Mouse (Mus musculus): ENCODE measurements around the gene Pcbp3. TPM values are rescaled to one million over a fixed set of nuclear protein-coding genes. Genes with fewer than 3 reads are reported as not detected.
A peak's percentile ranks its signal among the peaks of the same experiment; 100 is the strongest.

Pcbp3 gene
- polyA plus RNA-seq, 1 experiment from 2014 or later = 10.5 TPM

- peak; percentile 44 for DNase-seq (ENCODE audit: low spot score)
Measured at GRCm38 (mm10) chr10:76732881-76733676, 228.6 kb downstream of the Pcbp3 start.

GRCm38 (mm10) chr10:76732391-76732790 is 229.3 kb downstream of the Pcbp3 start:
- DNase-seq (ENCODE audit: low spot score) = no peak

- DNase-seq (ENCODE audit: low spot score) = no peak
Measured at GRCm38 (mm10) chr10:76731621-76732239, 230.0 kb downstream of the Pcbp3 start.

- no peak for DNase-seq (ENCODE audit: low spot score)
Measured at GRCm38 (mm10) chr10:76729631-76730620, 231.8 kb downstream of the Pcbp3 start.

GRCm38 (mm10) chr10:76728369-76728768 is 233.3 kb downstream of the Pcbp3 start:
- DNase-seq (ENCODE audit: low spot score) = peak; percentile 23

- DNase-seq (ENCODE audit: low spot score) = no peak
Measured at GRCm38 (mm10) chr10:76727301-76727700, 234.4 kb downstream of the Pcbp3 start.

- DNase-seq (ENCODE audit: low spot score) = no peak
Measured at GRCm38 (mm10) chr10:76726866-76727265, 234.8 kb downstream of the Pcbp3 start.

GRCm38 (mm10) chr10:76725682-76726285 is 235.9 kb downstream of the Pcbp3 start, which contains the start of gene Col6a1:
Col6a1 (minus strand) TSS chr10:76726168.
- no peak for DNase-seq (ENCODE audit: low spot score)

- DNase-seq (ENCODE audit: low spot score) = no peak
Measured at GRCm38 (mm10) chr10:76725097-76725496, 236.6 kb downstream of the Pcbp3 start.

- no peak for DNase-seq (ENCODE audit: low spot score)
Measured at GRCm38 (mm10) chr10:76724231-76724736, 237.4 kb downstream of the Pcbp3 start.

GRCm38 (mm10) chr10:76722751-76723450 is 238.8 kb downstream of the Pcbp3 start:
- no peak for DNase-seq (ENCODE audit: low spot score)

GRCm38 (mm10) chr10:76721746-76722145 is 239.9 kb downstream of the Pcbp3 start:
- DNase-seq (ENCODE audit: low spot score) = no peak

- no peak for DNase-seq (ENCODE audit: low spot score)
Measured at GRCm38 (mm10) chr10:76721216-76721615, 240.5 kb downstream of the Pcbp3 start.

- no peak for DNase-seq (ENCODE audit: low spot score)
Measured at GRCm38 (mm10) chr10:76717631-76718030, 244.1 kb downstream of the Pcbp3 start.

- DNase-seq (ENCODE audit: low spot score) = no peak
Measured at GRCm38 (mm10) chr10:76717026-76717425, 244.7 kb downstream of the Pcbp3 start.

- DNase-seq (ENCODE audit: low spot score) = no peak
Measured at GRCm38 (mm10) chr10:76714303-76714702, 247.4 kb downstream of the Pcbp3 start.

- DNase-seq (ENCODE audit: low spot score) = no peak
Measured at GRCm38 (mm10) chr10:76712500-76712899, 249.2 kb downstream of the Pcbp3 start.

Data from thymus, postnatal 0 days (tissue).